Mouse (Mus musculus): ENCODE data around the gene Phc2.

Gene Phc2

GRCm38 (mm10) chr4:128692149-128692925, 37.8 kb downstream of the Phc2 start:
- DNase-seq (ENCODE audit: low spot score) = no peak

- DNase-seq (ENCODE audit: low spot score) = no peak
Observed at GRCm38 (mm10) chr4:128693207-128693606, 38.7 kb downstream of the Phc2 start.

- no peak for DNase-seq (ENCODE audit: low spot score)
Observed at GRCm38 (mm10) chr4:128694315-128694714, 39.8 kb downstream of the Phc2 start.

GRCm38 (mm10) chr4:128695149-128695548, 40.6 kb downstream of the Phc2 start:
- no peak for DNase-seq (ENCODE audit: low spot score)

GRCm38 (mm10) chr4:128698011-128698861, 43.7 kb downstream of the Phc2 start:
- no peak for DNase-seq (ENCODE audit: low spot score)

- DNase-seq (ENCODE audit: low spot score) = no peak
Observed at GRCm38 (mm10) chr4:128699916-128700315, 45.4 kb downstream of the Phc2 start.

GRCm38 (mm10) chr4:128700543-128700942, 46.0 kb downstream of the Phc2 start:
- no peak for DNase-seq (ENCODE audit: low spot score)

GRCm38 (mm10) chr4:128705138-128705720, 50.7 kb downstream of the Phc2 start:
- no peak for DNase-seq (ENCODE audit: low spot score)

GRCm38 (mm10) chr4:128706626-128707025, 52.1 kb downstream of the Phc2 start:
- DNase-seq (ENCODE audit: low spot score) = no peak

- DNase-seq (ENCODE audit: low spot score) = no peak
Observed at GRCm38 (mm10) chr4:128707384-128707783, 52.9 kb downstream of the Phc2 start.

GRCm38 (mm10) chr4:128709061-128709780, 54.7 kb downstream of the Phc2 start:
- DNase-seq (ENCODE audit: low spot score) = no peak

- no peak for DNase-seq (ENCODE audit: low spot score)
Observed at GRCm38 (mm10) chr4:128709781-128710166, 55.3 kb downstream of the Phc2 start.

- no peak for DNase-seq (ENCODE audit: low spot score)
Observed at GRCm38 (mm10) chr4:128710286-128710685, 55.8 kb downstream of the Phc2 start.

- no peak for DNase-seq (ENCODE audit: low spot score)
Observed at GRCm38 (mm10) chr4:128710800-128711199, 56.3 kb downstream of the Phc2 start.

- DNase-seq (ENCODE audit: low spot score) = peak; percentile 68
Observed at GRCm38 (mm10) chr4:128711455-128712135, 57.1 kb downstream of the Phc2 start.

GRCm38 (mm10) chr4:128712136-128712655, 57.7 kb downstream of the Phc2 start:
- DNase-seq (ENCODE audit: low spot score) = no peak

GRCm38 (mm10) chr4:128712941-128713340, 58.4 kb downstream of the Phc2 start:
- no peak for DNase-seq (ENCODE audit: low spot score)

GRCm38 (mm10) chr4:128715241-128716204, 61.0 kb downstream of the Phc2 start:
- DNase-seq (ENCODE audit: low spot score) = no peak

- DNase-seq (ENCODE audit: low spot score) = no peak
Observed at GRCm38 (mm10) chr4:128716279-128716678, 61.8 kb downstream of the Phc2 start.

GRCm38 (mm10) chr4:128716731-128717130, 62.2 kb downstream of the Phc2 start:
- DNase-seq (ENCODE audit: low spot score) = no peak
